Mouse (Mus musculus): ENCODE measurements at regions not wholly inside any gene's neighbourhood (a gene's known extent, or its start where the extent isn't known, plus 50 kb on each side); places are given as distances from the start of the nearest gene placed in this dataset.
A peak's percentile ranks its signal among the peaks of the same experiment; 100 is the strongest.

- H3K4me2 ChIP-seq (ENCODE audit: low read depth, low read length), result no peak overlapping the region
- WGBS, result 89% methylated on average over 6 of the region's 6 CpGs
- H3K4me3 ChIP-seq (ENCODE audit: low read depth, low read length), result no peak overlapping the region
- no peak overlapping the region for H3K27ac ChIP-seq (replicated peaks; ENCODE audit: low read depth, low read length)
- no peaks in the 10 kb centered on the region for H3K27me3 ChIP-seq (ENCODE audit: control insufficient read depth, insufficient read depth, low read length)
- no peaks in the 10 kb centered on the region for H3K9me3 ChIP-seq (replicated peaks; ENCODE audit: control insufficient read depth, low read length)
- H3K36me3 ChIP-seq (replicated peaks; ENCODE audit: control insufficient read depth, insufficient read depth, low read depth, low read length), result no peaks in the 10 kb centered on the region
- no peak overlapping the region for H3K9ac ChIP-seq (replicated peaks; ENCODE audit: low read length)
- DNase-seq (ENCODE audit: low spot score) (no peak), ATAC-seq (replicated peaks; ENCODE audit: insufficient number of reproducible peaks, low FRiP score, low TSS enrichment, low read depth) (no peak)
- H3K4me1 ChIP-seq (ENCODE audit: control insufficient read depth, insufficient read depth, low read length), result no peaks in the 10 kb centered on the region
These were observed 165.0 kb downstream of the Wdr20rt start for GRCm38 (mm10) chr12:65390330-65390729.

DNA sequence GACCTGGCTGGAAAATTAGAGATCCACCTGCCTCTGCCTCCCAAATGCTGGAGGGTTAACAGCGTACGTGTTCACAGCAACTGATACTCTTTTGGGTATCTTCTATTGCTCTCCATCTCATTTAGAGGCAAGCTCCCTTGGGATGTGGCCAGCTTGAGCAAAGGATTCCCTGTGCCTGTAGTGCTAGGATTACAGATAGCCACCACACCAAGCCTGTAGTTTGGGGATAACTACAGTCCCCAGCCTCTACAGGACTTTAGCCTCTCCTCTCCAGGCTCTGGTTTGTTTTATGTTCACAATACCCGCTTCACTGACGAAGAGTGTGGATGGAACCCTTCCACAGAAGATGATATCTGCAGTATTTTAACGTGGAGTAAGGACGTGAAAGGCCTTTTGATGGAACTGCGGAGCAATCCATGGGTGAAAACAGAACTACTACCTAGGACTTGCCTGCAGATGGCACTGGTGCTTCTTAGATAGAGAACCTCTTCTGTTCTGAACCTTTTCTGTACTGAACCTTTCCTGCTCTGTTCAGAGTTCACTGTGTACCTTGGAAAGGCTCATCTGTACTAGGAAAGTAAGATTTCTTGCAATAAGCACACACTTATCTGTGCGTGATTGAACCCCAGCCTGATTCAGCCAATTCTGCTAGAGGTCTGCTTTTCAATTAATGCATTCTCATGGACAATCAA is 176.6 kb downstream of the Wdr20rt start:
- DNase-seq (ENCODE audit: low spot score) (peak; percentile 78), ATAC-seq (replicated peaks; ENCODE audit: insufficient number of reproducible peaks, low FRiP score, low TSS enrichment, low read depth) (no peak; the same call in 1 of the 2 replicates)
- H3K27ac ChIP-seq (replicated peaks; ENCODE audit: low read depth, low read length), result no peak overlapping the region
- no peaks in the 10 kb centered on the region for H3K4me1 ChIP-seq (ENCODE audit: control insufficient read depth, insufficient read depth, low read length)
- H3K9ac ChIP-seq (replicated peaks; ENCODE audit: low read length), result no peak overlapping the region
- no peak overlapping the region for H3K4me2 ChIP-seq (ENCODE audit: low read depth, low read length)
- H3K4me3 ChIP-seq (ENCODE audit: low read depth, low read length), result no peak overlapping the region
- H3K9me3 ChIP-seq (replicated peaks; ENCODE audit: control insufficient read depth, low read length), result no peaks in the 10 kb centered on the region
- WGBS, result 45% methylated on average over 8 of the region's 8 CpGs
- no peaks in the 10 kb centered on the region for H3K36me3 ChIP-seq (replicated peaks; ENCODE audit: control insufficient read depth, insufficient read depth, low read depth, low read length)
- H3K27me3 ChIP-seq (ENCODE audit: control insufficient read depth, insufficient read depth, low read length), result no peaks in the 10 kb centered on the region

DNA sequence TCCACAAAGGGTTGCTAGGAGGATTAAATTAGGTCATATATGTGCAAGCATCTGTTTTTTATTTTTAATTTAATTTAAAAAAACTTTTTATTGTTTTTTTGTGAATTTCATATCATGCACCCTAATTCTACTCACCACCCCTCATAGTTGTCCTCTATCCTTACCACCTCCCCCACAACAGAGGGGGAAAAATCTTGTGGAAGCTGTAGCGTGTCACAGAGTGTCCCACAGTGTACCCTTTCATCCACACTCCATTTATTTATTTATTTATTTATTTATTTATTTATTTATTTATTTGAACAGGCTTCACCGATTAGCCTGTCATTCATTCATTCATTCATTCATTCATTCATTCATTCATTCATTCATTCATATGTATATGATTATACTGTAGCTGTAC is 177.8 kb downstream of the Wdr20rt start:
- WGBS, result 86% methylated on average over 2 of the region's 2 CpGs

DNA sequence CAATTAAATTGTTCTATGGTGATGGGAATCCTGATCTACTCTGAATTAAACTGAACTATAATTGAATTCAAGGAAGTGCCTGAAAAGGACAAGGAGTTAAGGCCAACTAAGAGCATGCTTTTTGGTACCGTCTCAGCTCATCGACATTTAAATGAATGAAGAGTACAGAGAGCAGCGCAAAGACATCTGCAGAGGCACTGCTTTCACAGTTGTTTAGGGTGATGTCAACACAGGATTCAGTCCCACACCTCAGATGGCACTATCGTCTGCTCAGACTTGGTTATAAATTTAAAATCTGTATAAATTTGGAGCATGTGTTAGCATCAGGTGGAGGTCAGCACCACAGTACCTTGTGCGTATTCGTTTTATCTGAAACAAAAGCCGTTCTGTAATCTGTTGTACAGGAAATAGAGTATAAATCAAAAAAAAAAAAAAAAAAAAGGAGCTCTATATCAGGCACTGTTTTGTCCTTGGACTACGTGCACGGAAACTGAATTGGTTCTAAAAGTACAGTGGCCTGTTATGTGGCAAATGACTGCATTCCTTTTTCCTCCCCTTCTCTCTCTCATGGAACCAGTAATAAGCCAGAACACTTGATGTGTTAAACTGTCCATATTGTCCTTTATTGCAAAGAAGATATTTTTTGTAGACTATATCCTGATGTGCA is 187.8 kb downstream of the Wdr20rt start:
- H3K9ac ChIP-seq (replicated peaks; ENCODE audit: low read length), result no peak overlapping the region
- WGBS, result 83% methylated on average over 9 of the region's 9 CpGs
- DNase-seq (ENCODE audit: low spot score) (no peak), ATAC-seq (replicated peaks; ENCODE audit: insufficient number of reproducible peaks, low FRiP score, low TSS enrichment, low read depth) (no peak)
- no peaks in the 10 kb centered on the region for H3K9me3 ChIP-seq (replicated peaks; ENCODE audit: control insufficient read depth, low read length)
- no peak overlapping the region for H3K27ac ChIP-seq (replicated peaks; ENCODE audit: low read depth, low read length)
- H3K36me3 ChIP-seq (replicated peaks; ENCODE audit: control insufficient read depth, insufficient read depth, low read depth, low read length), result no peaks in the 10 kb centered on the region
- H3K4me1 ChIP-seq (ENCODE audit: control insufficient read depth, insufficient read depth, low read length), result no peaks in the 10 kb centered on the region
- no peak overlapping the region for H3K4me2 ChIP-seq (ENCODE audit: low read depth, low read length)
- H3K27me3 ChIP-seq (ENCODE audit: control insufficient read depth, insufficient read depth, low read length), result no peaks in the 10 kb centered on the region
- H3K4me3 ChIP-seq (ENCODE audit: low read depth, low read length), result no peak overlapping the region

More for the DNA sequence above, 177.8 kb downstream of the Wdr20rt start:
- DNase-seq (ENCODE audit: low spot score), result no peak
- H3K4me3 ChIP-seq (ENCODE audit: low read depth, low read length), result no peak overlapping the region
- no peaks in the 10 kb centered on the region for H3K36me3 ChIP-seq (replicated peaks; ENCODE audit: control insufficient read depth, insufficient read depth, low read depth, low read length)
- no peak for ATAC-seq (replicated peaks; ENCODE audit: insufficient number of reproducible peaks, low FRiP score, low TSS enrichment, low read depth)
- no peaks in the 10 kb centered on the region for H3K27me3 ChIP-seq (ENCODE audit: control insufficient read depth, insufficient read depth, low read length)
- H3K27ac ChIP-seq (replicated peaks; ENCODE audit: low read depth, low read length), result no peak overlapping the region
- H3K4me1 ChIP-seq (ENCODE audit: control insufficient read depth, insufficient read depth, low read length), result no peaks in the 10 kb centered on the region
- H3K4me2 ChIP-seq (ENCODE audit: low read depth, low read length), result no peak overlapping the region
- H3K9me3 ChIP-seq (replicated peaks; ENCODE audit: control insufficient read depth, low read length), result no peaks in the 10 kb centered on the region
- no peak overlapping the region for H3K9ac ChIP-seq (replicated peaks; ENCODE audit: low read length)

- no peaks in the 10 kb centered on the region for H3K9me3 ChIP-seq (replicated peaks; ENCODE audit: control insufficient read depth, low read length)
- no peak for ATAC-seq (replicated peaks; ENCODE audit: insufficient number of reproducible peaks, low FRiP score, low TSS enrichment, low read depth)
- no peak overlapping the region for H3K4me3 ChIP-seq (ENCODE audit: low read depth, low read length)
These were observed 189.1 kb downstream of the Wdr20rt start for GRCm38 (mm10) chr12:65414393-65414792.

DNA sequence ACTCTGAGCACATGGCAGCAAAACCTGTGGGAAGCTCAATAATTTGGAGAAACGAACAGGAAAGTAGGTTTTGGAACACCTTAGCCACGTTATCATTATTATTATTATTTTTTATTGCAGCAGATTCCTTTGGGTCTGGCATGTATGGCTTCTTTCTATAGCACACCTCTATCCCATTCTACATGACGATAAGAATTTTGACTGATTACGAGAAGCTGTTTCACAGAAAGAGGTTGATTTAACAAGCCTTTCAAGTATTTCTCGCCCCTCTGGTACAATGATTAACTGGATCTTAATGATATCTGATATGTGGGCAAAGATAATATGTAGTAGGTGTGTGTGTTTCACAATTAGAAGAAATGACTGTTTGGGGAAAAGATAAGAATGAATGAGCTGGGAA is 191.6 kb downstream of the Wdr20rt start:
- Histone ChIP-seq H3K9ac (replicated peaks; ENCODE audit: low read length) (no peak overlapping the region), H3K4me2 (ENCODE audit: low read depth, low read length) (no peak overlapping the region), H3K27me3 (ENCODE audit: control insufficient read depth, insufficient read depth, low read length) (no peaks in the 10 kb centered on the region), H3K4me1 (ENCODE audit: control insufficient read depth, insufficient read depth, low read length) (no peaks in the 10 kb centered on the region), H3K27ac (replicated peaks; ENCODE audit: low read depth, low read length) (no peak overlapping the region), H3K9me3 (replicated peaks; ENCODE audit: control insufficient read depth, low read length) (no peaks in the 10 kb centered on the region), H3K36me3 (replicated peaks; ENCODE audit: control insufficient read depth, insufficient read depth, low read depth, low read length) (no peaks in the 10 kb centered on the region), H3K4me3 (ENCODE audit: low read depth, low read length) (no peak overlapping the region)
- DNase-seq (ENCODE audit: low spot score) (no peak), ATAC-seq (replicated peaks; ENCODE audit: insufficient number of reproducible peaks, low FRiP score, low TSS enrichment, low read depth) (no peak)
- WGBS, result 84% methylated on average over 5 of the region's 5 CpGs

More at GRCm38 (mm10) chr12:65414393-65414792, 189.1 kb downstream of the Wdr20rt start:
- Histone ChIP-seq H3K27ac (replicated peaks; ENCODE audit: low read depth, low read length) (no peak overlapping the region), H3K4me1 (ENCODE audit: control insufficient read depth, insufficient read depth, low read length) (no peaks in the 10 kb centered on the region), H3K27me3 (ENCODE audit: control insufficient read depth, insufficient read depth, low read length) (no peaks in the 10 kb centered on the region), H3K9ac (replicated peaks; ENCODE audit: low read length) (no peak overlapping the region), H3K4me2 (ENCODE audit: low read depth, low read length) (no peak overlapping the region), H3K36me3 (replicated peaks; ENCODE audit: control insufficient read depth, insufficient read depth, low read depth, low read length) (no peaks in the 10 kb centered on the region)
- WGBS, result 46% methylated on average over 4 of the region's 4 CpGs
- DNase-seq (ENCODE audit: low spot score), result peak; percentile 61

- no peaks in the 10 kb centered on the region for H3K27me3 ChIP-seq (ENCODE audit: control insufficient read depth, insufficient read depth, low read length)
These were observed 194.8 kb downstream of the Wdr20rt start for GRCm38 (mm10) chr12:65420127-65420526.

DNA sequence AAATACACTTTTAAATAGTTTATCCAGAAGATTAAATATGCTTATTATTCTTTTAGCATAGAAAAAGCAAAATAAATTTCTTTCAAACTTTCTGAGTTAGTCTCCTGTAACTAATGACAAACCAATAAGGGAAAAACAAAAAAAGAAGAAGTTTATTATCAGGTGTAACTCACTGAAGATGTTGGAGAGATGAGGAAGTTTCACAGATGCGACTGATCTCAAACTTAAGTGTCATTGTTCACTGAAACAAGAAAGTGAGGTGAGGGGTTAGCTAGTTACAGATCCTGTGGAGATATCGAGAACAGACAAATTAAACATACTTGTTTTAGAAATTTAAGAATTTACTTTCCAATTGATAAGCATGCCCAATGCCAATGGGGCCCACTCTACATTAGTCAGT is 199.2 kb downstream of the Wdr20rt start:
- Histone ChIP-seq H3K4me2 (ENCODE audit: low read depth, low read length) (no peak overlapping the region), H3K9ac (replicated peaks; ENCODE audit: low read length) (no peak overlapping the region), H3K27ac (replicated peaks; ENCODE audit: low read depth, low read length) (no peak overlapping the region), H3K27me3 (ENCODE audit: control insufficient read depth, insufficient read depth, low read length) (no peaks in the 10 kb centered on the region), H3K4me3 (ENCODE audit: low read depth, low read length) (no peak overlapping the region), H3K4me1 (ENCODE audit: control insufficient read depth, insufficient read depth, low read length) (no peaks in the 10 kb centered on the region), H3K9me3 (replicated peaks; ENCODE audit: control insufficient read depth, low read length) (no peaks in the 10 kb centered on the region), H3K36me3 (replicated peaks; ENCODE audit: control insufficient read depth, insufficient read depth, low read depth, low read length) (no peaks in the 10 kb centered on the region)
- 93% methylated on average over 2 of the region's 2 CpGs for WGBS
- ATAC-seq (replicated peaks; ENCODE audit: insufficient number of reproducible peaks, low FRiP score, low TSS enrichment, low read depth) (no peak), DNase-seq (ENCODE audit: low spot score) (no peak)

More at GRCm38 (mm10) chr12:65420127-65420526, 194.8 kb downstream of the Wdr20rt start:
- ATAC-seq (replicated peaks; ENCODE audit: insufficient number of reproducible peaks, low FRiP score, low TSS enrichment, low read depth), result no peak
- no peak overlapping the region for H3K9ac ChIP-seq (replicated peaks; ENCODE audit: low read length)
- no peak overlapping the region for H3K4me2 ChIP-seq (ENCODE audit: low read depth, low read length)
- no peaks in the 10 kb centered on the region for H3K36me3 ChIP-seq (replicated peaks; ENCODE audit: control insufficient read depth, insufficient read depth, low read depth, low read length)
- no peaks in the 10 kb centered on the region for H3K9me3 ChIP-seq (replicated peaks; ENCODE audit: control insufficient read depth, low read length)
- DNase-seq (ENCODE audit: low spot score), result no peak
- no peak overlapping the region for H3K27ac ChIP-seq (replicated peaks; ENCODE audit: low read depth, low read length)
- 75% methylated on average over 7 of the region's 7 CpGs for WGBS
- H3K4me1 ChIP-seq (ENCODE audit: control insufficient read depth, insufficient read depth, low read length), result no peaks in the 10 kb centered on the region
- no peak overlapping the region for H3K4me3 ChIP-seq (ENCODE audit: low read depth, low read length)
